Mouse (Mus musculus) brain, embryonic 14.5 days (tissue): Measurements from ENCODE around the gene Nexn.

ENCODE experiments used
- CTCF ChIP-seq: fragments of 200-500 bp; IDR thresholded peaks from 2 replicates; pipeline ENCODE4 v1.5.1; 2012; ENCODE audit warnings: inconsistent platforms, mild to moderate bottlenecking, moderate library complexity, borderline replicate concordance; ENCODE audit not compliant: insufficient read depth, insufficient read length; ENCODE audit errors: extremely low read depth
- POLR2A ChIP-seq: fragments of 200-500 bp; IDR thresholded peaks from 2 replicates; pipeline ENCODE4 v1.6.1; 2012; ENCODE audit warnings: mild to moderate bottlenecking, inconsistent platforms, borderline replicate concordance; ENCODE audit not compliant: poor library complexity, insufficient read depth, insufficient read length, severe bottlenecking; ENCODE audit errors: extremely low read depth

- TF ChIP-seq CTCF (no peak), POLR2A (no peak)
Observed at GRCm38 (mm10) chr3:152271071-152271710, 5.0 kb upstream of the Nexn start.
